Mouse (Mus musculus): Measurements from ENCODE around the gene Setd7. TPM values are rescaled to one million over a fixed set of nuclear protein-coding genes. Genes with fewer than 3 reads are reported as not detected.

The Setd7 gene
- total RNA-seq, 2 experiments from 2014 or later = 151 to 156 TPM

DNA sequence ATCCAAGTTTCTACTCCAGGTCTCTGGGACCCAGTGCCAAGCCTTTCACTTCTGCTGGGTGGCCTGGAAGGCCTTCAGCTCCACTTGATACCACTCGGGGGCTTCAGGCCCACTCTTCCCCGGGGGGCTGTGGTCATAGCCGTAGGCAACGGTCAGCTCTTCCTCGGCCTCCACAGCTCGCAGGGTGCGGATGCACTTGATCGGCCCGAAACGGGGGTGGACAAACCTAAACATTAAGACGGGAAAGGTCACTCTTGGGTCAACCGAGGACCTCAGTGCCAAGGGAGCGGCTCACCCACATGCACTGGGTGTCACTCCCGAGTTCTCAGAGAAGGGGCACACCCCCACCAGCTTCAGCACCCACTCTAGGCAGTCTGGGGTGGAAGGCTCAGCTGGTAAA lies 39.4 kb downstream of the Setd7 start:
- DNase-seq (ENCODE audit: low spot score) = no peak

DNA sequence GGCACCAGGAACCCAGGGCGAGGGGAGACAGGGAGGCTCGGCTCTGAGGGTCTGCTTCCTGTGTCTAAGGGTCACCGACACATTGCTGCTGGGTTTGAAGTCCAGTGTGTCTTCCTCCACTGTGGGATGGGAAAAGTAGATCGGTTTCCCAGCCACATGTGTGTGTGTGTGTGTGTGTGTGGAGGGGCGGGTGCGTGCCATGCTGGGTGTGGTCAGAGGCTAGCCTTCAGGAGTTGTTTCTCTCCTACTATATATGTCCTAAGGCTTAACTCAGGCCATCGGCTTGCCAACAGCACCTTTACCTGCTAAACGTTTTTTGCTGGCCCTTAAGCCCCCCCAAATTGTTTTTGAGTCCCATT lies 41.9 kb downstream of the Setd7 start:
- DNase-seq (ENCODE audit: low spot score) = no peak

DNA sequence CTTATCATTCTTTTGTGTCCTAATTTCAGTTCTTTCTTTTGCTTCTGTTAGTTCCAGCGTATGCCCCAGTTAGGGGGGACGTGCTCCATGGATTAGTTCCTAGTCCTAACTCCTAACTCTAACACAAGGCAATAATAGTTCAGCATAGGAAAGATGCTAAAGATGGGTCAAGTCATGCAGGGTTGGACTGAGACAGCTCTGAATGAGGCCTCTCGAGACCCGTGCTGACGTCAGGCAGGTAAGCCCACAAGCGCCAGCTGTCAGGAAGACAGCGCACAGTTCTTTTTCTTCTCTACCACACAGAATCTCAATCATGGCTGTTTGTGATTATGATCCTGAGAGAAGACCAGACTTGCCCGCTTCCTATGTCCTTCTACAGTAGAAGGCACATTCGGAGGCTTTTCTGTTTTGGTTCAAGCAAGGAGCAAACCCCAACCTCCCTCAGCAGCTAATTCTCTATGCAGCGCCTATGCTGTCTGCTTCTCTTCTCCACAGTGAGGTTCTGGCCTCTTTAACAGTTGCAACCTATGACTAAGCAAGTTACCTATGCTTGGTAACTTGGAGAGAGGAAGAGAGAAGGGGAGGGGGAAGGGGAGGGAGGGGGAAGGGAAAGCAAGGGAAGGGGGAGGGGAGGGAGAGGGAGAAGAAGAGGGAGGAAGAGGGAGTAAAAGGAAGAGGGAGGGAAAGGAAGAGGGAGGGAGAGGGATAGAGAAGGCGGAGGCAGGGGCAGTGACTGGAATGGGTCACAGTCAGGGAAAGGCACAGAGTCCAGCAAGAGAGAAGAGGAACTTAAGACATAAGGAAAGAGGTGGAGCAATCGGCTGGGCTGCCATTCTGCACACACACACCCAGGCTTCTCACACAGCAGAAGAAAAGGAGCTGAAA lies 42.6 kb downstream of the Setd7 start:
- DNase-seq (ENCODE audit: low spot score) = no peak

DNA sequence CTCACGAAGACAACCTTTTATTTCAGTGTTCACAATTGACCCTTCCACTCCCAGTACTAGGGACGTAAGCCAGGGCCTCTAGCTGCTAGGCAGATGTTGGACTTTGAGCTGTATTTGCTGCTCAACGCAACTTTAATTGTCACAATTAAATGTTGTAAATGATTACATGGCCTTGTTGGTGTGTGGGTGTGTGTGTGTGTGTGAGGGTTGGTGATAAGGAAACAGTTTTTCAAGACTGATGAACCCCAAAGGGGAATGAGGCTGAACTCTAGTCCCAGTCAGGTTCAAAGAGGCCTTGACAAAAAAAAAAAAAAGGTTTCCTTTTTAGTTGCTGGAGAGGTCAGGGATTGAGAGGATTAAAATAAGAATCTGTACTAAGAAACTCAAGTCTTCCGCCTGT lies 43.2 kb downstream of the Setd7 start:
- no peak for DNase-seq (ENCODE audit: low spot score)

DNA sequence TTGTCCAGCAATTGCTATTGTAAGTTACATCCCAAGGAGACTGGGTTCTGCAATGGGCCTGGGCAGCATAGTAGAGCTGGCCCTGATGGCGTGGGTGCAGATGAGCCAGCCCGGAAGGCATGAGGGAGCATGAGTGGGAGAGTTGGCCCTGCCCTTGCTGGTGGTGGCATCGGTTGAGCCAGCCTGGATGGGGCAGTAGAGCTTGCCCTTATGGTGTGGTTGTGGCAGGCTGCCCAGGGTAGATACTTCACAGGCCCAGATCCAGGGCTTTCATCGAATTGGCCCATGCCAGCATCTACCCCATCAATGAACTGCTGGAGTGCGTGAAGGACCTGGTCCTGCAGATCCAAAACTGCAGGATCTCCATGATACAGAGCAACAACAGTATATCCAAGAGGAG lies 48.7 kb downstream of the Setd7 start:
- DNase-seq (ENCODE audit: low spot score) = no peak

DNA sequence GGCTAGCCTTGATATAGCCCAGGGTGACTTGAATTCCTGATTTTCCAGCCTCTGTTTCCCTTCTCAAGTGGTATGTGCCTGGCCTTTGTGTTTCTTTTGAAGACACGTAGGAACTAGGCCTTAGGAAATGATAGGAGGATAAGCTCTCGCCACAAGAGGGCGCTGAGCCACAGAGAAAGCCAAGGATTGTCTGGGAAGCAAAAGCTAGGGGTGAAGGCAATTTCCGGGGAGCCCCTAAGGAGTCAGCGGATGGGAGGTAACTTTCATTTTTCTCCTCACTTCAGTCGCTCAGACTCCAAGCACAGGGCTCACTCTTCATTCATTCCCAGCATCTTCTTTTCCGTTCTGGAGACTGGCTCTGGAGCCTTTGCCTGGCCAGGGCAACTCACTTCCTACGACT lies 49.8 kb downstream of the Setd7 start:
- DNase-seq (ENCODE audit: low spot score) = peak; percentile 87

DNA sequence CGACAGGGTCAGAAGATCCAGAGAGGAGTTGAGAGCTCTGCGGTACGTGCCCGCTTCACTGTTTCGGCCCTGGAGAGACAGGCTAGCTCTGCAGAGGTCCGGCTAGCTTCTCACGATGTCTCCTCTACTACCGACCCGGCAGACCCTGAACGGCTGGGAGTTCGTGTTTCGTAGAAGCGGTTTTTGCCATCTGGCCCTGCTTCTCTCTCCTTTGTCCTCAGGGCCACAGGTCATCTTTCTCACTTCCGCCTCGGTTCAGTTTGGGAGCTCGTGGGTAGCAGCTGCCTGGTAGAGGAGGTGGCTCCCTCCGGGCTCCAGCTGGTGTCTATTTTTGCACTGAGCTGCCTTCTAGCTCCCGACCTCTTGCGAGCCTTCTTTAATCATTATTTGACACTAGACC lies 55.2 kb downstream of the Setd7 start:
- DNase-seq (ENCODE audit: low spot score) = peak; percentile 45

DNA sequence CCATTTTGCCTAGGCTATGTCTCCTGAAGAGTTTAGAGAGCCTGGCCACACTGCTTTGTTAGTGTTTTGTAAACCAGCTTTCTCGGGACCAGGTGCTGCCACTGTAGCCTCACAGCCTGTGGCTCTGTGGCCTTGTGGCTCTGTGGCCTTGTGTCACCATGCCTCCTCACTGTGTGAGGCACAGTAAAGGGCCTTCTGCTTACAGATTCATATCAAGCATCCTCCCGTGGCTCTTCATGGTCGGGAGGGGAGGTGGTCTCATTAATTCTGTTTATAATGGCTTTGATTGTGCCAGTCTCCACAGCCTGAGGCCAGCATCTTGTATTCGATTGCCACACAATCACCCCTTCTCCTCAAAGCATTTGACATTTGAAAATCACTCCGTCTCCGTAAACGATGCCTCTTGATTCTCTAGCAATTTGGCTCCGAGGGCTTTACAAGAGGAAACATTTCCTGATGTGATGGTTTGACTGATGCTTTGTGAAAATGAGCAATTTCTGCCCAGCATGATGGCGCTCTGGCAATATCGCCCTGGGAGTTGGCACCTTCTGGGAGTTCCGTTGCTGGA lies 56.2 kb downstream of the Setd7 start:
- DNase-seq (ENCODE audit: low spot score) = no peak

DNA sequence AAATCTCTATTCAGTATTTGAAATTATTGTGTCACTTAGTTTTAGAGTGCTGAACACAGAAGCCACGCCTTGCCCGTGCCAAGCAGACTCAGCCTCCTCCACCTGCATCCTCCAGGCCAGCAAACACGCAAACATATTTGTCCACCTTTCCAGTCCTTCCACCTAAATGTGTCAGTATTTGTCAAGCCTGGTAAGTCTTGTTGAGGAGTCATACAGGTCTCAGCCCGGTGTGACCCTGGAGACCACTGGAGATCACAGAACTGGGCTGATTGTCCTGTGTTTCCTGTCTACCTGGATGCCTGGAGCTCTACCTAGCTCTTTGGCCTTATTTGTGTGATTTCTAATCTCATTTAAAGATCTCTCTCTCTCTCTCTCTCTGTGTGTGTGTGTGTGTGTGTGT lies 60.8 kb downstream of the Setd7 start:
- DNase-seq (ENCODE audit: low spot score) = no peak

DNA sequence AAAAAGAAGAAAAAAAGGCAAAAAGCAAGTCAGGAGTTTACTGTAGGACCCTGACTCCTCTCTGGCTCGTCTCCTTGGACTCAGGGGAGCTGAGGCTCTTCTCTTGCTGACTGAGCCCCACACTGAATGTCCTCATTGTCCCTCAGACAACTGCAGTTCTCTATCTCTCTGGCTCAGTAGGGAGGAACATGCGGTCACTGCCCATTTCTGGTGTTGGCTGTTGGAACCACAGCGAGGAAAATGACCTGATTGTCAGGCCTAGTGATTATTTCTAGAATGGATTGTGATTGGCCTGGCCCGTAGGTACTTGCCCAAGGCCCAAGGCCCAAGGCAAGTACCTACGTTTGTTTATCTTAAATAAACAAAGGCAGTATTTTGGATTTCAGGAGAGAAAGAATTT lies 62.0 kb downstream of the Setd7 start:
- DNase-seq (ENCODE audit: low spot score) = no peak

DNA sequence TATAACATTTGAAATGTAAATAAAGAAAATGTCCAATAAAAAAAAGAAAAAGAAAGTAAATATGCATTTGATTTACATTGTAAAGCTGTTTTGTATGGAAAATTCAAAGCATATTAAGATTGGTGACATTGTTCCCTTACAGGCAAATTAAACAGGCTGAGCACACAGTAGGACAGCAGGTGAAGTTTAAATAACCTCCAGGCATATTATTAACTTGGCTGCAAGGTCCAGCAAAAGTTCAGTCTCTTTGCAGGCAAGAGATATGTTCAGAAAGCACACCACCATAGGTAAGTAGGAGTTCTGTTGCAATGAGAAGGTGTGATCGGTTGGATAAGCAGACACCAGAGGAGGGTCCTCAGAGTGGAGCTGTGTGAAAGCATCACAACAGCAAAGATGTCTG lies 62.7 kb downstream of the Setd7 start:
- DNase-seq (ENCODE audit: low spot score) = no peak

DNA sequence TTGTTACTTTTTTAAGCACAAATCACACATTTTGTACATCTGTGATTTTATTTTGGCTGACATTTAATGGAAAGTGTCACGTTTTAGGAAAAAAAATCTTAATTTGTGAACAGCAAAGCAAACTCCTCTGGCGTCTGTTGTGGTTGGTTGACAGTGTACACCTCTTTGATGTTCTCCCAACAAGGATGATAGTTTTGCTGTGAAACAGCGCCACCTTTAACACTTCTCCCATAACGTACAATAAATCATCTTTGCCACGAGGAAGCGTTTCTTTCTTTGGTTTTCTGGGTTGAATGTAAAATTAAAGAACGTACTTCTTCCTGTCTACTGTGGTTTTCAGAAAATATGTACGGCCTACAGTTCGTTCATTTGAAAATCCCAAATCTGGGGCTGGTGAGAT lies 65.0 kb downstream of the Setd7 start:
- no peak for DNase-seq (ENCODE audit: low spot score)

DNA sequence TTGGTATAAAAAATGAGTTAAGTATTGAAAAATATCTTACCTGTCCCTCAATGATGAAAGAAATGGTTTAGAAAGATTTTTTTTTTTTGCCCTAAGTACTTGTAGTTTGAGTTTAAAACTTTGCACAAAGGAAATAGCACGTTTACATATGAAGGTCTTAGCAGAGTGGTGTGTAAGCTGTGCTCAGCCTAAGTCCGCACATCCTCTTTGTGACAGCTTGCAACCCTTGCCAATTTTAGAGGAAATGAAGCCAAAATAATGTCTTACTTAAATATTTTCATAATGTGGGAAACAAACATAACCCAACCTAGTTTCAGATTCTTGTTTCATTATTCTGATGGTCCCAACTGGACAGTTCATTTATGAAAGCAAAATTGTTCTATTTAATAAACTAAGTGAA lies 66.2 kb downstream of the Setd7 start:
- DNase-seq (ENCODE audit: low spot score) = no peak

DNA sequence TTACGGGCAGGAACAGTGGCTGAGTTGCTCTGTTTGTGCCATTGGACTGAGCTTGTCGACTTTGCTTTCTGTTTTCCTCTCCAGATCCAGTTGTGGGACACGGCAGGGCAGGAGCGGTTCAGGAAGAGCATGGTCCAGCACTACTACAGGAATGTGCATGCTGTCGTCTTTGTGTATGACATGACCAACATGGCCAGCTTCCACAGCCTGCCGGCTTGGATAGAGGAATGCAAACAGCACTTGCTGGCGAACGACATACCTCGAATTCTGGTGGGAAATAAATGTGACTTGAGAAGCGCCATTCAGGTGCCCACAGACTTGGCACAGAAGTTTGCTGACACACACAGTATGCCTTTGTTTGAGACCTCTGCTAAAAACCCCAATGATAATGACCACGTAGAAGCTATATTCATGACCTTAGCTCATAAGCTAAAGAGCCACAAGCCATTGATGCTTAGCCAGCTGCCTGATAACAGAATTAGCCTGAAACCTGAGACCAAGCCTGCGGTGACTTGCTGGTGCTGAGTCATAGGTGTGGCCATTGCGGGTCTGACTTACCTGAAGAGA lies 67.3 kb downstream of the Setd7 start:
- DNase-seq (ENCODE audit: low spot score) = no peak

DNA sequence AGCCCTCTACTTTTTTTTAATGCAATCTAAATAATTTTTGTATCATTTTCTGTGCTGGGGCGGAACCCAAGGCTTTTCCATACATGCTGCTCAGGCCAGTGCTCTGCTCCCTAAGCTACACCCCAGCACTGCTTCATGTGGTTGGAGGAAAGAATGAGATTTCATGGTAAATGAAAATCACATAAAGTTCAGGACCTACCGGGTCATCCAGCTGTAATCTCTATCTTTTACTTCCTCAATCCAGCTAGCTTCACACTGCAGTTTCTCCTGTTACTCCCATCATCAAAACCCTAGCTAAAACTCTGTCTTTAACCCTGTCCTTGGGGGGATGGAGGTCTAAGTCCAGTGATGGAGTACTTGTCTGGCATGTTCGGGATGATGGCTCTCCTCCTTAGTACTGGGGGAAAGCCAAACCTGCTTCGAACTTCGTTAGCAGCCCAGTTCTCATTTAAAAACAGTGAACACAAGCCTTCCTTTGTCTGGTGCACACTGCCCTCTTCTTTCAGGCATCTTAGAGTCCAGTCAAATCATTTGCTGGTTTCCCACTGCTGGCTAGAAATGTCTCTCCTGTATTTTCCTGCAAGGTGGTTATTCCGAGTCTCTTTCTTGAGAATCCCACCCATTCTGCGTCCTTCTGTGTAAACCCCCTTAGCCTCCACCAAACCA lies 70.5 kb downstream of the Setd7 start:
- no peak for DNase-seq (ENCODE audit: low spot score)

DNA sequence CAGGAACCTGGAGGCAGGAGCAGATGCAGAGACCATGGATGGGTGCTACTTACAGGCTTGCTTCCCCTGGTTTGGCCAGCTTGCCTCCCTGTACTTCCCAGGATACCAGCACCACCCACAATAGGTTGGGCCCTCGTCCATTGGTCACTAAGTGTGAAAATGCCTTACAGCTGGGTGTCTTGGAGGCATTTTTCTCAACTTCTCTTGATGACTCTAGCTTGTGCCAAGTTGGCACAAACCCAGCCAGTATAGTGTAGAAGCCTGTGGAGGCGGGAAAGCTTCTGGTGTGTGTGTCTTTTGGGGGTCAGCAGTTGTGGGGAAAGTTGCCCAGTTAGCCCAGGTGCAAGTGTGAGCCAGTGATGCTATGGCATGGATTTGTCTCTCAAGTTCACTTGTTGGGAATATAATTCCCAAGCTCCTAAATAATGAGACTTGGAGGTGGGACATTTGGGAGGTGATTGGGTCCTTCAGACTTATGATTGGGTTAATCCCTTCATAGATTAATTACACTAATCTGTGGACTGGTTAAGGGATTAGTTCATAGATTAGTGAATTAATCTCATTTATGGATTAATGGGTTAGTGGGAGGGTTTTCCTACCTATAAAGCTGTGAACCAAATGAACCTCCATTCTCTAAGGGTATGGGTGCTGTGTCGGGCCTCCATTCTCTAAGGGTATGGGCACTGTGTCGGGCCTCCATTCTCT lies 74.0 kb downstream of the Setd7 start:
- DNase-seq (ENCODE audit: low spot score) = no peak

DNA sequence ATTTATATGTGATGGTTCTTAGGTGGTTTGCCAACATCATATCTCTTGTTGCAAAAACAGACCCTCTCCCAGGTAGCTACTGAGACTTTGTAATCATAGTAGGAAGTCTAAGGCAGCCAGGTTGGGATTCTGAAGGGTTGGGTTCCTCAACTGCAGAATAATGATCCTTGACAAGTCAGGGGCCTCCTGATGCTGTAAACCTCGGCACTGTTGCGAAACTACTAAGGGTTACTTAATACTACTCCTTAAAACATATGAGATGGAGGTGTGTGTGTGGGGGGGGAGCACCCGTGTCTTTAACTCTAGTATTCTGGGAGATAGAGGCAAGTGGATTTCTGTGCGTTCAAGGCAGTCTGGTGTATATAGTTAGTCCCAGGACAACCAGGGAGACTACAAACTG lies 75.3 kb downstream of the Setd7 start:
- no peak for DNase-seq (ENCODE audit: low spot score)

DNA sequence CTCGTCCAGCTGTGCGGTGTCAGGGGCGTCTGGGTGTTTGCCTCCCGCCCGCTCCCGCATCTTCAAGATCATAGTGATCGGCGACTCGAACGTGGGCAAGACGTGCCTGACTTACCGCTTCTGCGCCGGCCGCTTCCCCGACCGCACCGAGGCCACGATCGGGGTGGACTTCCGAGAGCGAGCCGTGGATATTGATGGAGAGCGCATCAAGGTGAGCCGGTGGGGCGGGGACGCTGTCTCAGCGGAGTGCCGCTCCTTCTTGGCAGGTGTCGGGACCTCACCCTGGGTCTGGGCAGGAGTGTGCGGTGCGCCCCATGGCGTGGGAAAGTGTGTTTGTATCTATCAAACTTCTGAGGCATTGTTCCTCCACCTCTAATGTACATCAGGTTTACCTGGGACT lies 76.3 kb downstream of the Setd7 start:
- DNase-seq (ENCODE audit: low spot score) = no peak

DNA sequence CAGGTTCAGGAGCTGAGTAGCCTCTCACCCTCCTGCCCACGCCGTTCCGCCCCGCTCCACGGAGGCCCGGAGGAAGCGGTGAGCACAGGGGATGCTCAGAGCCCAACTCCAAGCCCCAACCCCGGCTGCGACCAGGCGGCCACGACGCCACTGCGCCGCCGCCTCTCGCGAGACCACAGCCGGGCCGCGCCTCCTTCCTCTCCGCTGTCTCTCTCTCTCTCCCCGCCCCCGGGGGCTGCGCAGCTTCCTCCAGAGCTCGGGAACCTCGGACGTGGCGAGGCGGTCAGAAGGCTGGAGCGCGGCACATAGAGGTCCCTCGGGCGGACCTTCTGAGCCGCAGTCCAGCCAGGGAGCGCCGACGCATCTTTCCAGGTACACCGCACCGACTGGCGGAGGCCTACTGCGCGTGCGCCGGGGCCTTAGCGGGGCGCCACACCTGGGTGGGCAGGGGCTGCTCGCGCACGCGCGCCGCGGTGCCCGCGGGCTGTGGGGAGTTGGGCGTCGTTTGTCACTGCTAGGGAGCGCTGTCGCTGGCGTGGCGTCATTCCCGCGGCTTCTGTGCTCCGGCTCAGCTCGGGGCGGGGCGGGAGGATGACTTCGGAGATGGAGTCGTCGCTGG lies 76.8 kb downstream of the Setd7 start, which contains the start of gene Rab33b:
Gene Rab33b, plus strand, starts transcription at position 180 of the 619 bp plus-strand sequence.
- peak; percentile 95 for DNase-seq (ENCODE audit: low spot score)

DNA sequence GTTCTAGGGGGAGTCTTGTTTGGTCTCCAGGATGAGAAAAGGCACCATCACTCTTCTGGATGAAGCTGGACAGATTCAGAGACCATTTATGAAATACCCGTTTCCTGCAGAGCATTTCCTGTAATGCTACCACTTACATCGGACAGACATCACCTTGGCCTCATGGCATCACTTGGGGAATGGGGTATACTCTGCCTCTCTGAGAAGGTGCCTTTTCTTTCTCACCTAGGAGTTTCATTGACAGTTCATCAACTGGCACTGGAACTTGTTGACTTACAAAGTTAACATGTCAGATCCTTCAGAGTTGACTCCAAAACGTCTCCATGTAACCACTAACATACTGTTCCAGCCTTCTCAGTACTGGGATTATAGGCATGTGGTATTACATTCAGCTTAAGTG lies 77.9 kb downstream of the Setd7 start:
- no peak for DNase-seq (ENCODE audit: low spot score)

DNA sequence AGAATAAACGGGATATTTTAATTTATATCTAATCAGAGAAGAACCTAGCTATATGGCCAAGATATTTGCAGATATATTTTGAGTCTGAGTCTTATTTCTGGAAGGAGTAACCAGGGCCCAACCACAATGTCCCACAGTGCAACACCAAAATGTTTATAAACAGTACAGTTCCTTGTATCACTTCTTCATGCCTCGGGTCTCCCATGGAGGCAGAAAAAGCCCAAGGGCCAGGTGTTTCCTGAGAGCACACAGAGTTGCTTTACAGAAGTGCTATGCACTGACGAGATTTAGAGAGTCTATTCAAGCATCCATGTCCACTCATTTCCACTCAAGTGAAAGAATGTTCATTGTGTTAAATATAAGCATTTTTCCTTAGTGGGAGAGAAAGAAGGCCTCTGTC lies 78.8 kb downstream of the Setd7 start:
- no peak for DNase-seq (ENCODE audit: low spot score)
